Mouse (Mus musculus) MEL (cell line): ENCODE data around the gene Dpf2. TPM values are rescaled to one million over a fixed set of nuclear protein-coding genes. Genes with fewer than 3 reads are reported as not detected.

Experiments used
- DNase-seq: peaks from one replicate; pipeline ENCODE4 v3.0.0; 2011; ENCODE audit warnings: low read depth, low spot score
- H3K27ac ChIP-seq: 2 replicates; pipeline ENCODE4 v1.5.1; 2012; ENCODE audit warnings: low read depth, mild to moderate bottlenecking, control low read depth, low read length, moderate library complexity; ENCODE audit not compliant: control insufficient read depth
- H3K27me3 ChIP-seq, 2 experiments: fragments of 150-350 bp in 1 of 2; sonication (generic) in 1 of 2; 2 replicates each; pipeline ENCODE4 v1.6.1; 2012; ENCODE audit warnings: low read length in 2 of 2, mild to moderate bottlenecking in 2 of 2, improper control_type of control experiment in 1 of 2, moderate library complexity in 1 of 2; ENCODE audit not compliant: insufficient read depth in 2 of 2, control insufficient read depth in 1 of 2
- H3K36me3 ChIP-seq, 2 experiments: 2 replicates each; pipeline ENCODE4 v1.6.1; 2012 to 2014; ENCODE audit warnings: low read length in 2 of 2, improper control_type of control experiment in 1 of 2, inconsistent platforms in 1 of 2, mild to moderate bottlenecking in 1 of 2; ENCODE audit not compliant: insufficient read depth in 2 of 2, control insufficient read depth in 1 of 2
- H3K4me1 ChIP-seq, 2 experiments: fragments of 150-350 bp in 1 of 2; sonication (generic) in 1 of 2; 2 replicates each; pipeline ENCODE4 v1.6.1; 2012; ENCODE audit warnings: low read length in 2 of 2, improper control_type of control experiment in 1 of 2, mild to moderate bottlenecking in 1 of 2; ENCODE audit not compliant: insufficient read depth in 2 of 2, control insufficient read depth in 1 of 2
- H3K4me3 ChIP-seq, 2 experiments: fragments of 150-350 bp in 1 of 2; sonication (generic) in 1 of 2; 2 replicates each; pipeline ENCODE4 v1.5.1; 2012; ENCODE audit warnings: low read depth in 2 of 2, low read length in 2 of 2, mild to moderate bottlenecking in 2 of 2, moderate library complexity in 2 of 2, control low read depth in 1 of 2, improper control_type of control experiment in 1 of 2; ENCODE audit not compliant: control insufficient read depth in 1 of 2, insufficient read depth in 1 of 2
- H3K79me2 ChIP-seq: 2 replicates; pipeline ENCODE4 v1.6.1; 2012; ENCODE audit warnings: mild to moderate bottlenecking, low read length, moderate library complexity; ENCODE audit not compliant: control insufficient read depth, poor library complexity, insufficient read depth
- H3K9ac ChIP-seq: 2 replicates; pipeline ENCODE4 v1.6.1; 2012; ENCODE audit warnings: low read depth, mild to moderate bottlenecking, control low read depth, low read length, moderate library complexity; ENCODE audit not compliant: control insufficient read depth, poor library complexity, severe bottlenecking
- H3K9me3 ChIP-seq: fragments of 150-350 bp; sonication (generic); replicated peaks from 2 replicates; pipeline ENCODE4 v1.6.1; 2012; ENCODE audit warnings: mild to moderate bottlenecking, low read length, improper control_type of control experiment, moderate library complexity; ENCODE audit not compliant: insufficient read depth
- BHLHE40 ChIP-seq: IDR thresholded peaks from 2 replicates; pipeline ENCODE4 v1.6.1; 2012; ENCODE audit warnings: low read depth, mild to moderate bottlenecking, inconsistent platforms, low read length, improper control_type of control experiment, borderline replicate concordance
- CHD1 ChIP-seq: IDR thresholded peaks from 2 replicates; pipeline ENCODE4 v1.6.1; 2012; ENCODE audit warnings: low read depth, mild to moderate bottlenecking, inconsistent platforms, low read length, improper control_type of control experiment
- CHD2 ChIP-seq: IDR thresholded peaks from 2 replicates; pipeline ENCODE4 v1.6.1; 2011; ENCODE audit warnings: low read length, improper control_type of control experiment
- CTCF ChIP-seq, 3 experiments: IDR thresholded peaks in 2 of 3; conservative IDR thresholded peaks in 1 of 3; 2 replicates each; pipeline ENCODE4 v1.5.1; 2011 to 2012; ENCODE audit warnings: low read length in 3 of 3, low read depth in 2 of 3, mild to moderate bottlenecking in 2 of 3, improper control_type of control experiment in 1 of 3, inconsistent platforms in 1 of 3, mixed read lengths in 1 of 3, moderate library complexity in 1 of 3; ENCODE audit not compliant: control insufficient read depth in 1 of 3, insufficient read depth in 1 of 3, poor library complexity in 1 of 3, severe bottlenecking in 1 of 3
- E2F4 ChIP-seq: IDR thresholded peaks from 2 replicates; pipeline ENCODE4 v1.6.1; 2011; ENCODE audit warnings: low read depth, low read length, improper control_type of control experiment, borderline replicate concordance
- ELF1 ChIP-seq: IDR thresholded peaks from 2 replicates; pipeline ENCODE4 v1.6.1; 2014; ENCODE audit warnings: low read depth, mild to moderate bottlenecking, inconsistent platforms, low read length, improper control_type of control experiment, moderate library complexity
- EP300 ChIP-seq, 2 experiments: IDR thresholded peaks; 2 replicates each; pipeline ENCODE4 v1.6.1; 2011; ENCODE audit warnings: improper control_type of control experiment in 2 of 2, low read length in 2 of 2, low read depth in 1 of 2, mild to moderate bottlenecking in 1 of 2
- ETS1 ChIP-seq: IDR thresholded peaks from 2 replicates; pipeline ENCODE4 v1.6.1; 2012; ENCODE audit warnings: low read depth, mild to moderate bottlenecking, inconsistent platforms, low read length, improper control_type of control experiment, moderate library complexity
- GABPA ChIP-seq: IDR thresholded peaks from 2 replicates; pipeline ENCODE4 v1.6.1; 2012; ENCODE audit warnings: low read depth, mild to moderate bottlenecking, inconsistent platforms, low read length, improper control_type of control experiment, moderate library complexity
- GATA1 ChIP-seq: IDR thresholded peaks from 2 replicates; pipeline ENCODE4 v1.6.1; 2011; ENCODE audit warnings: low read depth, low read length, improper control_type of control experiment
- HCFC1 ChIP-seq: IDR thresholded peaks from 2 replicates; pipeline ENCODE4 v1.6.1; 2012; ENCODE audit warnings: low read depth, mild to moderate bottlenecking, inconsistent platforms, low read length, improper control_type of control experiment, moderate library complexity
- JUND ChIP-seq: IDR thresholded peaks from 2 replicates; pipeline ENCODE4 v1.6.1; 2011; ENCODE audit warnings: low read depth, mild to moderate bottlenecking, improper control_type of control experiment, low read length
- MAFK ChIP-seq: IDR thresholded peaks from 2 replicates; pipeline ENCODE4 v1.6.1; 2011; ENCODE audit warnings: low read depth, mild to moderate bottlenecking, low read length, improper control_type of control experiment, borderline replicate concordance
- MAX ChIP-seq: IDR thresholded peaks from 2 replicates; pipeline ENCODE4 v1.6.1; 2011; ENCODE audit warnings: low read length, improper control_type of control experiment
- MAZ ChIP-seq: IDR thresholded peaks from 2 replicates; pipeline ENCODE4 v1.6.1; 2012; ENCODE audit warnings: low read depth, mild to moderate bottlenecking, inconsistent platforms, low read length, improper control_type of control experiment
- MEF2A ChIP-seq: IDR thresholded peaks from 2 replicates; pipeline ENCODE4 v1.6.1; 2014; ENCODE audit warnings: low read depth, mild to moderate bottlenecking, inconsistent platforms, low read length, improper control_type of control experiment; ENCODE audit not compliant: poor library complexity, insufficient replicate concordance, severe bottlenecking; ENCODE audit errors: extremely low read depth
- MXI1 ChIP-seq: IDR thresholded peaks from 2 replicates; pipeline ENCODE4 v1.6.1; 2011; ENCODE audit warnings: mild to moderate bottlenecking, low read depth, low read length, improper control_type of control experiment
- MYB ChIP-seq: IDR thresholded peaks from 2 replicates; pipeline ENCODE4 v1.6.1; 2011; ENCODE audit warnings: mild to moderate bottlenecking, low read depth, low read length, improper control_type of control experiment
- MYC ChIP-seq: IDR thresholded peaks from 2 replicates; pipeline ENCODE4 v1.6.1; 2011; ENCODE audit warnings: low read depth, mild to moderate bottlenecking, low read length, improper control_type of control experiment, moderate library complexity
- NELFE ChIP-seq: IDR thresholded peaks from 2 replicates; pipeline ENCODE4 v1.6.1; 2011; ENCODE audit warnings: low read depth, low read length, improper control_type of control experiment
- NRF1 ChIP-seq: IDR thresholded peaks from 2 replicates; pipeline ENCODE4 v1.6.1; 2014; ENCODE audit warnings: low read depth, mild to moderate bottlenecking, inconsistent platforms, low read length, improper control_type of control experiment, moderate library complexity; ENCODE audit not compliant: poor library complexity, insufficient read depth, severe bottlenecking
- POLR2A ChIP-seq, 2 experiments: IDR thresholded peaks; 2 replicates each; pipeline ENCODE4 v1.6.1; 2011 to 2012; ENCODE audit warnings: low read length in 2 of 2, mild to moderate bottlenecking in 2 of 2, control low read depth in 1 of 2, improper control_type of control experiment in 1 of 2, low read depth in 1 of 2, moderate library complexity in 1 of 2; ENCODE audit not compliant: control insufficient read depth in 1 of 2, insufficient read depth in 1 of 2, poor library complexity in 1 of 2
- POLR2AphosphoS2 ChIP-seq: IDR thresholded peaks from 2 replicates; pipeline ENCODE4 v1.6.1; 2011; ENCODE audit warnings: low read length, improper control_type of control experiment
- POLR2AphosphoS5 ChIP-seq: IDR thresholded peaks from 2 replicates; pipeline ENCODE4 v1.6.1; 2012; ENCODE audit warnings: low read depth, borderline replicate concordance, mild to moderate bottlenecking, inconsistent platforms, low read length, moderate library complexity, mixed read lengths
- RAD21 ChIP-seq: IDR thresholded peaks from 2 replicates; pipeline ENCODE4 v1.6.1; 2011; ENCODE audit warnings: mild to moderate bottlenecking, low read depth, low read length, improper control_type of control experiment
- RCOR1 ChIP-seq: IDR thresholded peaks from 2 replicates; pipeline ENCODE4 v1.6.1; 2012; ENCODE audit warnings: low read depth, mild to moderate bottlenecking, inconsistent platforms, low read length, improper control_type of control experiment
- SIN3A ChIP-seq: IDR thresholded peaks from 2 replicates; pipeline ENCODE4 v1.6.1; 2012; ENCODE audit warnings: low read length, improper control_type of control experiment, inconsistent platforms
- SMC3 ChIP-seq: IDR thresholded peaks from 2 replicates; pipeline ENCODE4 v1.6.1; 2011; ENCODE audit warnings: low read depth, low read length, improper control_type of control experiment
- TBP ChIP-seq: IDR thresholded peaks from 2 replicates; pipeline ENCODE4 v1.8.0; 2011; ENCODE audit warnings: low read depth, low read length, improper control_type of control experiment
- TCF12 ChIP-seq: IDR thresholded peaks from 2 replicates; pipeline ENCODE4 v1.6.1; 2014; ENCODE audit warnings: low read depth, mild to moderate bottlenecking, inconsistent platforms, low read length, improper control_type of control experiment, moderate library complexity
- USF1 ChIP-seq: IDR thresholded peaks from 2 replicates; pipeline ENCODE4 v1.6.1; 2014; ENCODE audit warnings: low read depth, mild to moderate bottlenecking, inconsistent platforms, low read length, improper control_type of control experiment, moderate library complexity
- USF2 ChIP-seq, 2 experiments: IDR thresholded peaks; 2 replicates each; pipeline ENCODE4 v1.6.1; 2011 to 2012; ENCODE audit warnings: improper control_type of control experiment in 2 of 2, low read length in 2 of 2, borderline replicate concordance in 1 of 2, inconsistent platforms in 1 of 2, low read depth in 1 of 2, mild to moderate bottlenecking in 1 of 2; ENCODE audit not compliant: insufficient read depth in 1 of 2
- ZC3H11A ChIP-seq: IDR thresholded peaks from 2 replicates; pipeline ENCODE4 v1.6.1; 2012; ENCODE audit warnings: low read depth, mild to moderate bottlenecking, inconsistent platforms, low read length, improper control_type of control experiment
- ZMIZ1 ChIP-seq: IDR thresholded peaks from 2 replicates; pipeline ENCODE4 v1.6.1; 2012; ENCODE audit warnings: low read depth, mild to moderate bottlenecking, inconsistent platforms, low read length, improper control_type of control experiment, moderate library complexity
- ZNF384 ChIP-seq: IDR thresholded peaks from 2 replicates; pipeline ENCODE4 v1.6.1; 2012; ENCODE audit warnings: low read depth, mild to moderate bottlenecking, inconsistent platforms, low read length, improper control_type of control experiment
- polyA plus RNA-seq, 2 experiments: library from polyadenylated mRNA; stranded (reverse) in 1 of 2; unstranded in 1 of 2; fragments of >175 nt in 1 of 2; fragments of >200 nt in 1 of 2; gene quantifications; 2 replicates each; pipeline versions ENCODE4 v1.2.1 to v1.2.4; 2012; ENCODE audit warnings: low replicate concordance in 2 of 2, low read depth in 1 of 2; ENCODE audit not compliant: insufficient read length in 2 of 2, insufficient read depth in 1 of 2, missing spikeins in 1 of 2
- total RNA-seq: library from RNA; depleted of rRNA; stranded (reverse); fragments of 300-350 nt; gene quantifications from 2 replicates; pipeline ENCODE4 v1.2.3, GENCODE M21; 2012

The Dpf2 gene
- total and polyA plus RNA-seq, 3 experiments: 58.6 to 166 (median 133) TPM

- Histone ChIP-seq H3K27me3 (no peaks in the 10 kb centered on the region), H3K36me3 (peaks cover 0 to 14% of the 10 kb centered on the region in 2 experiments; a peak in 2 of 4 replicates), H3K79me2 (peaks cover 20% of the 10 kb centered on the region), H3K9me3 (no peaks in the 10 kb centered on the region), H3K9ac (peak within 1 kb of the TSS; percentile 75), H3K27ac (peak within 1 kb of the TSS; percentile 93), H3K4me3 (peak within 1 kb of the TSS; percentile 57 to 59), H3K4me1 (peaks cover 4 to 30% of the 10 kb centered on the region in 2 experiments)
- DNase-seq: peak; percentile 86
- TF ChIP-seq GABPA: no peak
- TF ChIP-seq GATA1: 0 out of 2 replicates have a peak, but pooled peaks have one; percentile 3
- TF ChIP-seq USF1: no peak
- TF ChIP-seq HCFC1: peak; percentile 79
- no peak for TF ChIP-seq MYB
- peak; percentile 80 for TF ChIP-seq NELFE
- peak; percentile 21; the same call in 1 of the 2 replicates for TF ChIP-seq TCF12
- TF ChIP-seq JUND: 0 out of 2 replicates have a peak, but pooled peaks have one; percentile 27
- peak; percentile 29; the same call in 1 of the 2 replicates for TF ChIP-seq MAZ
- TF ChIP-seq POLR2A (IDR thresholded peaks at IDR 0.05; ENCODE audit: control insufficient read depth in 1 of 2, insufficient read depth in 1 of 2, low read depth in 1 of 2, low read length in 2 of 2, poor library complexity in 1 of 2): peak; percentile 44 to 82; a peak in 3 of 4 replicates
- TF ChIP-seq MAFK: no peak
- peak; percentile 83 for TF ChIP-seq RAD21
- TF ChIP-seq RCOR1: no peak
- TF ChIP-seq ZNF384: 0 out of 2 replicates have a peak, but pooled peaks have one; percentile 27
- 0 out of 2 replicates have a peak, but pooled peaks have one; percentile 17 for TF ChIP-seq BHLHE40
- TF ChIP-seq CHD1: no peak
- no peak for TF ChIP-seq MEF2A
- TF ChIP-seq POLR2AphosphoS5: no peak
- no peak for TF ChIP-seq USF2 (IDR thresholded peaks at IDR 0.05; ENCODE audit: borderline replicate concordance in 1 of 2, insufficient read depth in 1 of 2, low read depth in 1 of 2, low read length in 2 of 2)
- peak; percentile 76 for TF ChIP-seq SIN3A
- peak; percentile 33 for TF ChIP-seq MAX
- TF ChIP-seq EP300 (IDR thresholded peaks at IDR 0.05; ENCODE audit: low read depth in 1 of 2, low read length in 2 of 2): no peak
- no peak for TF ChIP-seq NRF1
- TF ChIP-seq ELF1: peak; percentile 79
- TF ChIP-seq MYC: peak; percentile 77; the same call in 1 of the 2 replicates
- TF ChIP-seq CTCF (IDR thresholded peaks at IDR 0.05 in 2 of 3, conservative IDR thresholded peaks at IDR 0.05 in 1 of 3; ENCODE audit: control insufficient read depth in 1 of 3, insufficient read depth in 1 of 3, low read depth in 2 of 3, low read length in 3 of 3, poor library complexity in 1 of 3, severe bottlenecking in 1 of 3): peak; percentile 69 to 89 (median 86)
- peak; percentile 81 for TF ChIP-seq TBP
- peak; percentile 73 for TF ChIP-seq ZC3H11A
- peak; percentile 56; the same call in 1 of the 2 replicates for TF ChIP-seq MXI1
- TF ChIP-seq SMC3: peak; percentile 85
- TF ChIP-seq ETS1: 0 out of 2 replicates have a peak, but pooled peaks have one; percentile 43
- no peak for TF ChIP-seq POLR2AphosphoS2
- TF ChIP-seq ZMIZ1: peak; percentile 57; the same call in 1 of the 2 replicates
- TF ChIP-seq E2F4: no peak
- TF ChIP-seq CHD2: no peak
Measured at GRCm38 (mm10) chr19:5877618-5878361, 35.0 kb downstream of the Dpf2 start, which contains the start of gene Slc25a45. TSS of gene Slc25a45 (plus strand) at chr19:5877808.
